Mouse (Mus musculus): ENCODE measurements around the gene Pphln1. TPM values are rescaled to one million over a fixed set of nuclear protein-coding genes. Genes with fewer than 3 reads are reported as not detected.
A peak's percentile ranks its signal among the peaks of the same experiment; 100 is the strongest.

Gene Pphln1
- total RNA-seq, 2 experiments from 2014 or later: 38.7 to 41.7 TPM

DNA sequence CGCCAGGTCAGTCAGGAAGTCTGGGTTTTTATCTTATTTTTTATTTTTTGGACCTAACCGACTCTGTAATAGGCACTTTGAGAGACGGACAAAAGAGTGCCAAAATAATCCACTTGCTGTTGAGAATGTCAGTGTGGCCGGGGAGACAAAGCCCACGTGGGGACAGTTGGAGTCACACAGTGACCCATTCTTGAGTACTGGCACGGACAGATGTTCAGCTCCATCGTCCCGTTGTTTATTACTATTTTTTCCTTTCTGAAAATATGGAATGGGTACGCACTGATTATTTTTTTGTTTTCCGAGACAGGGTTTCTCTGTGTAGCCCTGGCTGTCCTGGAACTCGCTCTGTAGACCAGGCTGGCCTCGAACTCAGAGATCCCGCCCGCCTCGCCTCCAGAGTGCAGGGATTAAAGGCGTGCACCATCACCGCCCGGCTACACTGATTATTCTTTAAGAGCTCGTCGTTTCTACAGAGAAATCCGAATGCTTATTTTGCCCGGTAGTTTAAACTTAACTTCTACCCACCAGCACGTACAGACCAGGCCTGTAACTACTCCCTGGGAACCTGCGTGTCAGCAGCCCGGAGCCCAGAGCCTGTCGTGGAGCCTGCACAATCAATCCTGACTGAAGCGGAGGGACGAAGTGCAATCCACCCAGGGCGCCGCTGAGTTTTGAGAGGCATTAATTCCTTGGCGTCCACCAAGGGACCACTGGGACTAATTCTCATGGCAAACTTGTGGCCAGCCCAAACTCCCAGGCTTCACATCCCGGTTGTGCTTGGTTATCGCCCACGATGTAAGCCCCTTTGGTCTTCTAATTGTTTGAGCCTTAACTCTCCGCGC, 770 bp downstream of the Pphln1 start:
- TF ChIP-seq CTCF (IDR thresholded peaks at IDR 0.05): no peak
- no peak for DNase-seq (ENCODE audit: extremely low spot score in 1 of 2, low spot score in 2 of 2)
- peak overlapping the region; percentile 91 for H3K4me3 ChIP-seq
- peak overlapping the region; percentile 82 for H3K27ac ChIP-seq
- intact Hi-C loops (cut with DNase I): loop anchor here (2.0 to 10.0 kb wide), 2 partner anchors 62 to 176 kb away; partner anchors contain the start of gene Yaf2

DNA sequence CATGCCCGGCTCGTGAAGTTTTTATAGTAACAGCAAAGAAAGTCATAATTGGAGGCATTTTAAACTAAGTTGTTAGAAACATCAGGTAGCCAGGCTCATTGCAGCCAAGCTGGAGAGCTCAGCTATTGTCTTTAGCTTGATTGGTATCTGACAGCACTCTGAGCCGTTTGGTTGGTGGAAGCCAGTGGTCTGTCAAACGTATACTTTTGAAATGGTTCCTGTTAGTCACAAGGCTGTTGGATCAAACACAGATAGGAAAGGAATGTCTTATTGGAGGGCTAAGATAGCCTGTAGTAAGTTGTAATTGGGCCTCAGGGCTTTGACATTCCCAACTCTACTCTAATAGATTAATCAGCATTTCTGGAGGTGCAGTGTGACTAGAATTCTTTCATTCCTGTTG, 3.3 kb downstream of the Pphln1 start:
- no peak overlapping the region for H3K27ac ChIP-seq
- H3K4me3 ChIP-seq: no peak overlapping the region
- DNase-seq (ENCODE audit: extremely low spot score in 1 of 2, low spot score in 2 of 2): no peak
- intact Hi-C loops (cut with DNase I): no loop called here
- no peak for TF ChIP-seq CTCF (IDR thresholded peaks at IDR 0.05)

- intact Hi-C loops (cut with DNase I): no loop called here
- Histone ChIP-seq H3K4me3 (no peak overlapping the region), H3K27ac (no peak overlapping the region)
- no peak for DNase-seq (ENCODE audit: extremely low spot score in 1 of 2, low spot score in 2 of 2)
- no peak for TF ChIP-seq CTCF (IDR thresholded peaks at IDR 0.05)
Observed at GRCm38 (mm10) chr15:93402730-93403129, 4.6 kb downstream of the Pphln1 start.

DNA sequence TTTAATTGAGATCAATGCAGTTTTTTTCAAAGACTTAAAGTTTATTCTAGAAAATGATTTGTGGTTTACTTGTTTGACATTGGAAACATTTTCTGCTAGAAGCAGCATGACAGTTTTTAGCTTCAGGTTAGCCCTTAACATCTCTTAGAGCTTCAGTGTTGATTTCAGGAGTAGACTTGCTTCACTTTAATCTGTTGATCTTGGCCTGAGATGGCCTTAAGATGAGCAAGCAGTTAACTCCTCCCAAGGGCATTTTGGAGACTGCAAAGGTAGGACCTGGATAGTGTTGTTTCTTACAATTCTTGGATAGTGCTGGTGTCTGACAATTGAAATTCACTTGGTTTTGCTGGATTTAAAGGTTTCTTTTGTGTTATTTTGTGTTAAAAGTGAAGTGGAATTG, 6.7 kb downstream of the Pphln1 start:
- Histone ChIP-seq H3K4me3 (no peak overlapping the region), H3K27ac (no peak overlapping the region)
- intact Hi-C loops (cut with DNase I): no loop called here
- TF ChIP-seq CTCF (IDR thresholded peaks at IDR 0.05): no peak
- no peak for DNase-seq (ENCODE audit: extremely low spot score in 1 of 2, low spot score in 2 of 2)

GRCm38 (mm10) chr15:93405446-93405986, 7.4 kb downstream of the Pphln1 start:
- intact Hi-C loops (cut with DNase I): no loop called here
- H3K4me3 ChIP-seq: no peak overlapping the region
- H3K27ac ChIP-seq: no peak overlapping the region
- no peak for DNase-seq (ENCODE audit: extremely low spot score in 1 of 2, low spot score in 2 of 2)
- TF ChIP-seq CTCF (IDR thresholded peaks at IDR 0.05): no peak

DNA sequence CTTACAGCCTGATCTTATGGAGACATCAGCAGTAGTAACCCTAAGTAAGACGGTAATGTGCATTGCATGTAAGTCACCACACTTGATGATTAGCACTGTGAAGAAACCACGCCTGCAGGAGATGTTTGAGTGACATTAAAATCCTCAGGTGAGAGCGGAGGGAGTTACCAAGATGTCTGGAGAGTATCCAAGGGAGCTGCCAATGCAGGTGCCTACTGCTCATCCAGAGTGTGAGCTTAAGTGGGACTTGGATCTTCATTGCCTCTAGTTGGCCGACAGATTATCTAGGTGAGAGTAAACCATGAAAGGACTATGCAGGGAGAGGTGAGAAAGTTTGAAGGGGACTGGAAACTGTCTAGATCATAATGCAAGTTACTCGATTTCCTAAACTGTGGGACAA, 8.3 kb downstream of the Pphln1 start:
- intact Hi-C loops (cut with DNase I): no loop called here
- H3K4me3 ChIP-seq: no peak overlapping the region
- DNase-seq (ENCODE audit: extremely low spot score in 1 of 2, low spot score in 2 of 2): no peak
- no peak overlapping the region for H3K27ac ChIP-seq
- TF ChIP-seq CTCF (IDR thresholded peaks at IDR 0.05): no peak

DNA sequence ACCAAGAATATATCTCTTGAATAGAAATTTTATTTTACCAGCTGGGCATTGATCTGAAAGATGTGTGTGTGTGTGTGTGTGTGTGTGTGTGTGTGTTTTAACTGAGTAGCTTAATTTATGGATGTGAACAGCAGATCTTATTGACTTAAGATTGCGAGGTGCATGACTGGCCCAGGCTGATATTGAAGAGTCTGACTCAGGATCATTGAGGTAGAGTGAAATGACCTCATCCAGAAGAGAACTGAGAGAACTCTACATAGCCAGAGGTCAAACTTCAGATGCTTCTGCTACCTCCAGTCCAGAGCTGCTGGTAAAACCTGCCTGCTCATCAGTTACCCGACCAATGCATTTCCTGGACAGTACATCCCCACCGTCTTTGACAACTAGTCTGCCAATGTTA, 14.3 kb downstream of the Pphln1 start:
- Histone ChIP-seq H3K4me3 (no peak overlapping the region), H3K27ac (no peak overlapping the region)
- no peak for DNase-seq (ENCODE audit: extremely low spot score in 1 of 2, low spot score in 2 of 2)
- intact Hi-C loops (cut with DNase I): no loop called here
- TF ChIP-seq CTCF (IDR thresholded peaks at IDR 0.05): no peak

DNA sequence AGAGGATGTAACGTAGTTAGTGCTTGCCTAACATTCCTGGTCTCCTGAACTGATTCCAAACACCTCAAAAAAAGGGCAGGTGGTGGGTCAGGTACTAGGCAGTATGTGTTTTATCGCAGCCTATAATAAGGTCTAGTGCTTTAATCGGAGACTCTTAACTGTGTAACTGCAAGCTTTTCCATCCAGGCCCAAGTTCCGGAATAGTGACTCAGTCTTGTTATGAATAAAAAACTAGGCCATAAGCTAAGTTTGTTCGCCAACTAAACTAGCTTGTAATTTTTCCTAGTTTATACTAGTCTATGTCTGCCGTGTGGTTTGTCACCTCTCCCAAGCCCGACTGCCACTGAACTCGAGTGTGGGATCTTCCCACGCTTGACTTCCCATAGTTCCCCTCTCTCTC, 16.3 kb downstream of the Pphln1 start:
- intact Hi-C loops (cut with DNase I): no loop called here
- H3K27ac ChIP-seq: no peak overlapping the region
- H3K4me3 ChIP-seq: no peak overlapping the region
- TF ChIP-seq CTCF (IDR thresholded peaks at IDR 0.05): no peak
- no peak for DNase-seq (ENCODE audit: extremely low spot score in 1 of 2, low spot score in 2 of 2)

GRCm38 (mm10) chr15:93416300-93416699, 18.1 kb downstream of the Pphln1 start:
- no peak for DNase-seq (ENCODE audit: extremely low spot score in 1 of 2, low spot score in 2 of 2)
- intact Hi-C loops (cut with DNase I): no loop called here
- TF ChIP-seq CTCF (IDR thresholded peaks at IDR 0.05): no peak
- no peak overlapping the region for H3K27ac ChIP-seq
- no peak overlapping the region for H3K4me3 ChIP-seq

DNA sequence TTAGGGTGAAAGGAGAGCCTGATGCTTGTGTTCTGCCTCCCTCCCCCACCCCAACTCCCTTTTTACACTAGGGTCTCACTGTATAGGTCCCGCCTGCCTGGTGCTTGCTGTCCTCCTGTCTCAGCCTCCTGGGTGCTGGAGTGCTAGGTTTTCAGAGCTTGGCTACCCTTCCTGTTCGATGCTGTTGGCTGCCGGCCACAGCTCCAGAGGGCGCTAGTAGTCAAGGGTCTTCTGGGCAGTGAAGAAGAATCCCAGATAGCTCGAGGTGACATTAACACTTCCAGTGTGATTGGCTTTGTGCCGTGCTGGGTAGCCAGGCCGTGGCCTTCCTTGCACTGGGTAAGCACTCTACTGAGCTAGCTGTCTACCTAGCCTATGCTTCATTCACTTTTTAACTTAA, 22.4 kb downstream of the Pphln1 start:
- Histone ChIP-seq H3K4me3 (no peak overlapping the region), H3K27ac (no peak overlapping the region)
- TF ChIP-seq CTCF (IDR thresholded peaks at IDR 0.05): no peak
- intact Hi-C loops (cut with DNase I): no loop called here
- DNase-seq (ENCODE audit: extremely low spot score in 1 of 2, low spot score in 2 of 2): no peak

- intact Hi-C loops (cut with DNase I): no loop called here
- Histone ChIP-seq H3K4me3 (no peak overlapping the region), H3K27ac (no peak overlapping the region)
- TF ChIP-seq CTCF (IDR thresholded peaks at IDR 0.05): peak; percentile 18; the same call in 1 of the 2 replicates
- no peak for DNase-seq (ENCODE audit: extremely low spot score in 1 of 2, low spot score in 2 of 2)
Observed at GRCm38 (mm10) chr15:93422537-93422936, 24.4 kb downstream of the Pphln1 start.

- intact Hi-C loops (cut with DNase I): no loop called here
Observed at GRCm38 (mm10) chr15:93433811-93434210, 35.7 kb downstream of the Pphln1 start.

DNA sequence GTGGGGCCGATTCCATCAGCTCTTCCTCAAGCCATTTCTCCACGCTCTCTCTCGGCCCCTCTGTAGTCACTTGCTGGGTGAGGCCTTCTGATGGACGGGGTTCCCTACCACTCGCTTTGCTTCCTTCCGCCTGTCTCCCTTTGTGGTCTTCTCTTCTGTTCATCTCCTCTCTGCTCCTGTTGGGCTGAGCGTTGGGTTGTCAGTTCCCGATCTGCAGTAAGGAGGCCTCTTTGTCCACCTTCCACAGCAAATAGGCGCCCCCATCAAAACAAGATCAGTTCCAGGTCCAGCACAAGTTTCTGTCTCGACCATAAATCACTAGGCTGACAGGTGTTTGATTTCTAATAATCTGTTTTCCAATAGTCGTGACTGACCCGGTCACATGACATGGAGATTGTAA, 37.8 kb downstream of the Pphln1 start:
- TF ChIP-seq CTCF (IDR thresholded peaks at IDR 0.05): no peak
- Histone ChIP-seq H3K4me3 (no peak overlapping the region), H3K27ac (no peak overlapping the region)
- intact Hi-C loops (cut with DNase I): loop anchor here (5.0 kb wide), 1 partner anchor 1004 kb away; no protein-coding TSS in a partner anchor
- no peak for DNase-seq (ENCODE audit: extremely low spot score in 1 of 2, low spot score in 2 of 2)

More at GRCm38 (mm10) chr15:93433811-93434210, 35.7 kb downstream of the Pphln1 start:
- no peak overlapping the region for H3K4me3 ChIP-seq
- DNase-seq (ENCODE audit: extremely low spot score in 1 of 2, low spot score in 2 of 2): no peak
- TF ChIP-seq CTCF (IDR thresholded peaks at IDR 0.05): no peak
- H3K27ac ChIP-seq: no peak overlapping the region
